Mouse (Mus musculus) lung, postnatal 0 days (tissue): ENCODE results near the gene Carmil3.

ENCODE experiments used
- CTCF ChIP-seq: IDR thresholded peaks from 2 replicates; pipeline ENCODE4 v1.5.1; 2016; ENCODE audit warnings: antibody characterized with exemption, mild to moderate bottlenecking
- EP300 ChIP-seq: IDR thresholded peaks from 2 replicates; pipeline ENCODE4 v1.6.1; 2016; ENCODE audit warnings: antibody characterized with exemption, mild to moderate bottlenecking, control low read depth

GRCm38 (mm10) chr14:55509540-55509939 is 19.1 kb downstream of the Carmil3 start:
- TF ChIP-seq CTCF (no peak), EP300 (no peak)
